Mouse (Mus musculus): ENCODE measurements around the gene Gfod1. TPM values are rescaled to one million over a fixed set of nuclear protein-coding genes. Genes with fewer than 3 reads are reported as not detected.

The Gfod1 gene
- total RNA-seq (2023): 55.6 and 88.2 TPM in 2 replicates

DNA sequence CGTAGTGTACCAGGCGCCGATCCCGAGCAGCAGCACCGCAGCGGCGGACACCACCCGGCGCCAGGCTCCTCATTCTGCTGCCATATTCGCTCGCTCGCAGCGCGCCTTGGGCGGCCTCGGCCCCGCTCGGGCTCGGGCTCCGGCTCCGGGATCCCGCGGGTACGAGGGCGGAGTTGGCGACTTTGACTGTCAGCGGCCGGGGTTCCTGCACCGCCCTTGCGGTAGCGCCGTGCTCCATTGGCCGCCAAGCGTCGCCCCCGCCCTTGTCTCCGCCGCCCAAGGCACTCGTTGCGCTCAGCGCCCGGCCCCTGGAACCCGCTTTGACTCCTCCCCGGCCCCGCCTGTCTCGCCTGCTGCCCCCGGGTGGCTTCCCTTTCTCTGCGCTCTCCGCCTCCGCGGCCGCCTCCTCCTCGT lies at the start of gene Gfod1:
Gene Gfod1 (minus strand): TSS at position 155 of the 414 bp plus-strand sequence.

GRCm38 (mm10) chr13:43171020-43171710 lies 132.8 kb downstream of the Gfod1 start, which contains the start of gene Tbc1d7:
Gene Tbc1d7 (minus strand): TSS chr13:43171501.

Other genes starting within 250 kb of the Gfod1 start
- gene Tbc1d7, start 132.7 kb downstream of the Gfod1 start, total RNA-seq (2023): 6.9 and 9.2 TPM in 2 replicates
- gene Sirt5, start 61.3 kb upstream of the Gfod1 start, total RNA-seq (2023): 2.1 and 2.9 TPM in 2 replicates
- gene Nol7, start 94.2 kb upstream of the Gfod1 start, total RNA-seq (2023): 43.5 and 52.0 TPM in 2 replicates
- gene Ranbp9, start 177.1 kb upstream of the Gfod1 start, total RNA-seq (2023): 120 and 137 TPM in 2 replicates

All from neutrophil, adult 65 days (primary cell).